Mouse (Mus musculus): ENCODE results near the gene Exd2.

- TF ChIP-seq CTCF (IDR thresholded peaks at IDR 0.05; ENCODE audit: borderline replicate concordance, insufficient read depth, low read length) (no peak), POLR2A (IDR thresholded peaks at IDR 0.05; ENCODE audit: low read depth, low read length) (no peak)
Observed at GRCm38 (mm10) chr12:80458033-80458432, 4.9 kb upstream of the Exd2 start.
